Mouse (Mus musculus): ENCODE data around the gene Mtss1l.

Mtss1l gene

DNA sequence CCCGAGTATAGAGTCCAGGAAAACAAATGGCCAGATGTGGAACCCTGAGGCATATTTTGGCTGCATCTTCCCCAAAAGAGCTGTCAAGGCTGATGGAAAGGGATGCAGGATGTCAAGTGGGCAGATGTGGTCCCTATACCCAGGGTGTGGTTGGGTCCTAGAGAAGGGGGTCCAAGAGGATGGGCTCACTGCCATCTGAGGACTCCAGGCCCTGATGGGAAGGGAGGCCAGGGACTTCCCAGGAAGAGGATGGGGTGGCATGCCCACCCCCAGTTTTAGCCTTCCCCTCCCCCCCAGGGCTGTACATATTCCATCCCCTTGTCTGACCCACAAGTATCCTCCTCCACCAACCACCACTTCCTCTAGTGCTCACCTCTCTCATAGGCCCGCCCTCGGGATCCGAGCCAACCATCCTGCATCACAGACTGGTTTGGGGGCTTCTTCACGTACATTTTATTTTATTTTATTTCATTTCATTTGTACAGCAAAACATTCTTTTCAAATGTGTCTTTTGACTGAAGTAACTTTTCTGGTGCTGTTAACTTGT is 19.4 kb downstream of the Mtss1l start:
- DNase-seq (ENCODE audit: low spot score) = no peak

DNA sequence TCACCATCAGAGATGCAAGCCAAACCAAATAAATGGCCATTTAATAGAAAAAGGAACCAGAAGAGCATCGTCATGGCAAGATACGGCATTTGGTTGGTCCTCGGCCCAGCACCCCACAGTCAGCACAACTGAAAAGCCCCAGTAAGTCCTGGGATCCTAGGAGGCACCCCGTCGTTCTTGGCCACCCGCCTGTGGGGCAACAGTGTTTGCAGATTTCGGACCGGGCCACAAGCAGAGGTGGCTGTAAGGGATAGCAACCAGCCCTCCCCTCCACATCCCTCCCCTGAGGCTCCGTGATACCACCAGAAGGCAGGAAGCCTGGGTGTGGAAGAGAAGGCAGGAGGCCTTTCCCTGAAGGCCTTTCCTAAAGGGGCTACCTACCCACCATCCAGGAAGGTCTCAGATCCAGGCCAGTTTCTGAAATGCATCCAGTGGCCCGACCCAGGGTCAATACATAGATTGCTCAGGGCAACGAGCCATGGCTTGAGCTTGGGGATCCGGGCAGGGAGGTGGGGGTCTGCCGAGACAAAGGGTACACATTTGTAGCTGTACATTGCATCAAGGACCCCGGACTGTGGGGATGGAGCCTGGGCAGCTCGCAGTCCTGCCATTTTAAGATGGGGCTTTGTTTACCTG is 20.7 kb downstream of the Mtss1l start:
- DNase-seq (ENCODE audit: low spot score) = no peak

DNA sequence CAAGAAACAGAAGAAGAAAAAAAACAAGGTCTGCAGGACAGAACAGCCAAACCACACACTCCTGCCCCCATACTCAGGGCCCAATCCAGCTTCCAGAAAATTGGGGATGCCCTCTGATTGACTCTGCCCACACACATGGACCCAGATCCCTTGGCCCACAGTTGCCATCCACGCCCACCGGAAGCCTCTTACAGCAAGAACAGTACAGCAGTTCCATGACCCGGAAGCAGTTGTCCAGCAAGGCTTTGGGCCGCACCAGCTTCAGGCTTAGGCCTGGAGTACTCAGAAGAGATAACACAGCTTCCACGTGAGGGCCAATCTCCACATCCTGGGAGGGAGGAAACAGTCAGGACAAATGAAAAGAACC is 21.2 kb downstream of the Mtss1l start:
- DNase-seq (ENCODE audit: low spot score) = no peak

DNA sequence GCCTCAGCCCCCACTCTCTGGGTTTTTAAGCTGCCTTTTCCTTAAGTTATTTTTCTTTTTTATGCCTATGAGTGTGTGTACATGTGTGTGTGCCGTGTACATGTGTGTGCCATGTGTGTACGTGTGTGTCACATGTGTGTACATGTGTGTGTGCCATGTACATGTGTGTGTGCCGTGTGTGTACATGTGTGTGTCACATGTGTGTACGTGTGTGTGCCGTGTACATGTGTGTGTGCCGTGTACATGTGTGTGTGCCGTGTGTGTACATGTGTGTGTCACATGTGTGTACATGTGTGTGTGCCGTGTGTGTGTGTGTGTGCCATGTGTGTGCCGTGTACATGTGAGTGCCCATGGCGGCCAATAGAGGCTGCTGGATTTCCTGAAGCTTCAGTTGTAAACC is 23.9 kb downstream of the Mtss1l start:
- DNase-seq (ENCODE audit: low spot score) = no peak

DNA sequence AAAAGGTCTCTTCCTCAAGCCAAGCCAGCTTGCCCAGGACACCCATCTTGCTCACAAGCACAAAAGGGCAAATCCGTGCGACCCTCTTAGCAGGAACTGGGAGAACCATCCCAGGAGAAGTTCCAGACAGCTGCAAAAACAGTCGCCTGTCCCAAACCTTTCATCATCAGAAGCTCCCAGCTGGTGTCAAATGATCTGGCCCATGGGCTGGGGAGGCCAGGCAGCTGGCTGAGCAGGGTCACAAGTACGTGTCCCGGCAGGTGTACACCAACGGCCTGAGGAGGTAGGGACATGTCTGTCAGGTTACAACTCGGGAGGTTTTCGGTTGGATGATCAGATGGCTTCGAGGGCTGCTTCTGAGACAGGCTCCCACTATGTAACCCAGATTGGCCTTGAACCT is 25.4 kb downstream of the Mtss1l start:
- DNase-seq (ENCODE audit: low spot score) = no peak

DNA sequence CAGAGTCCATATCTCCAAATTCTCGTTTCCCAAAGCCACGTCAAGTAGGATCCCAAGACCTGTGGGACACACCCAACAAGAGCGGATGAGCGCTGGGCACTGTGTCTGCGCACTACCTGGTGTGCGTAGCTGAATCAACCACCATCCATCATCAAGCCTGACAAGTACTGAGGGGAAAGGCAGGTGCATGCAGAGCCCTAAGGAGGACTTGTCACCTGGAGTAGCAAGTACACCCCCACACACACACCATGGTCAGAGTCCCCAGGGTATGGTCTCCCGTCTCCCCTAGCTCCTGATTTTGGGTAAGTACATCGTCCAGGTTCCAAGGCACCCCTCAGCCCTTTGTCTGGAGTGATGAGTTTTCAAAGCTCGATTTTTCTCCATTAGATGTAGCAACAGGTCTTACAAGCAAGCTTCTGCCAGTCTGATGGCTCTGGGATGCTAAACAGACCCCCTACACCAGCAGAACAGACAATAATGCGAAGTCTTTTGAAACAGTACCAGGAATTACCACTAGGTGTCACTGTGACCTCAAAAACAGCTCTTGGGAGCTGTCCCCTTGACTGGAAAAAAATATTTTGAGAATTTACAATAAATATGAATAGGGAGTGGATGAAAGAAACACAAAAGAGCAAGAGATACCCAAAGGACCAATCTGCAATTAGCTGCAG is 28.4 kb downstream of the Mtss1l start:
- no peak for DNase-seq (ENCODE audit: low spot score)

DNA sequence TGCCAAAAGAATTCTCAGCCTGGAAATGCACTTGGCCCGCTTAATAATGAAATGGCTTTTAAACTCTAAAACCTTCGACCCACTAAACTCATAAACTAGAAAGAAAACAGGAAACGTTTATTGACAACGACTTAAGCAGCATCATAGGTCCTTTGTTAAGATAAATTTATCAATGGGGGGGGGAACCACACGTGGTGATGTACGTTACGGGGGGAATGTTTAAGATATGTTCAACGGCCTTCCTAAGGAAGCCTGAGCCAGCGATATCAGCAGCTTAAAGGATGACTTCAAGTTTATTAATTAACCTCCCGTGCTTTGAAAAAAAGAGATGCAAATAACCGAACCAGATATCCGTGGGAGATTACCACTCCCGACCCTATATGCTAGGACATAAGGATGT is 29.0 kb downstream of the Mtss1l start:
- no peak for DNase-seq (ENCODE audit: low spot score)

DNA sequence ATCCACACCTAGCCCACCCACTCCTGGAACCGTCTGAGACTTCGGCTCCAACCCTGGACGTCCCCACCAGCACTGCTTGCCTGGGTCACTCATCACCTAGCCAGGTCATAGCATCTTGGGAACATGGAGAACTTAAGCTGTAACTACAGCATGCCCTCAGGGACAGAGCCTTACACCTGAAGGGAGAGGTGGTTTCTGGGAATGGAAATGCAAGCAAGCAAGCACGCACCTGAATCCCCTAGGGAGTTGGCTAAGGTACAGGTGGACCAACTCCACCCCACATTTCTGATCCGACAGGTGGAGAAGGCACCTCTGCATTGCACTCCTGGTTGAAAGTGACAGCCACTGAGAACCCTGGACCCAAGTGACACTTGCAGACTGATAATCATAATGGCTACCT is 30.2 kb downstream of the Mtss1l start:
- DNase-seq (ENCODE audit: low spot score) = no peak

DNA sequence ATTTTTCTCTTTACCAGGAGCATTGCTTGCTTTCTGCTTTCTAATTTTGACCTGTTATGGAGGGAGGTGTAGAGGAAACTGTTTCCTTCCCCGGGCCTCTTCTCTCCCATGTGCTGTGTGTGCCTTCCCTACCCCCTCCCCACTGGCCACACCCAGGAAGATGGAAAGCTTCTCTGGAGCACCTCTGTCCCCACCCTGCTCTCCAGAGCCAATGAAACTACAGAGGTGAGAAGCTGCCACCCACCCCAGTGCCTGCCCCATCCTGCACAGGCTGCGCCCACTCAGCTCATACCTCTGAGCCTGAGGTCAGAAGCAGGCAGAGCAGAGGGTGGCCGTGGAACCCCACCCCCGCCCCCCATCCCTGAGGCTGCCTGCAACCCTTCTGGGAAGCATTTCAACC is 33.4 kb downstream of the Mtss1l start:
- DNase-seq (ENCODE audit: low spot score) = no peak

DNA sequence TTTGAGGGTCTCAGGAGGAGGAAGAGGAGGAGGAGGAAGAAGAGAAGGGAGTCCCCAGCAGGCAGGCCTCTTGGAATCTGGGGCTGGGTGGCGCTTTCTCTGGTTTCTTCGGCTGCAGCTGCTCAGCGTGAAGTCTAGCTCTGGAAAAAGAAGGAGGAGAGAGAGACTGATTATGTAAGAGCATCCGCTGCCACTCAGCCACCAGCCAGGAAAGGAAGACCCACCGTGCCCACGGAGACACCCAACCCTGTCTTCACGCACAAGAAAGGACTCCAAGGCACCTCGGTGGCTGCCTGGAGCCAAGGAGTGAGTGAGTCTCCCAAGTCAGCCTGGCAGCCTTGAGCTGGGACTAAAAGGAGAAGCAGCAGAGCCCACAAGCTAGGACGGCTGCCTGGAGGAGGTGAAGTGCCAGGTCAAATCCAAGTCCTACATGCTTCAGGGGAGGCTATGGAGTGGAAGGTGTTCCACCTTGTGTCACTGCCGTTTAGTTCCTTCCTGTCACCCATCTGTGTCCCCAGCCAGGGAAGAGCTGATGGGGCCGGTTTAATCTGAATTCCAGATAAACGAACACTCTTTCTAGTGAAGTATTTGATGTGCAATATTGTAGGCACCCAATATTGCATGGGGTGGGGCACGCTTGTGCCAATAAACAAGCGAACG is 34.4 kb downstream of the Mtss1l start:
- DNase-seq (ENCODE audit: low spot score) = no peak

DNA sequence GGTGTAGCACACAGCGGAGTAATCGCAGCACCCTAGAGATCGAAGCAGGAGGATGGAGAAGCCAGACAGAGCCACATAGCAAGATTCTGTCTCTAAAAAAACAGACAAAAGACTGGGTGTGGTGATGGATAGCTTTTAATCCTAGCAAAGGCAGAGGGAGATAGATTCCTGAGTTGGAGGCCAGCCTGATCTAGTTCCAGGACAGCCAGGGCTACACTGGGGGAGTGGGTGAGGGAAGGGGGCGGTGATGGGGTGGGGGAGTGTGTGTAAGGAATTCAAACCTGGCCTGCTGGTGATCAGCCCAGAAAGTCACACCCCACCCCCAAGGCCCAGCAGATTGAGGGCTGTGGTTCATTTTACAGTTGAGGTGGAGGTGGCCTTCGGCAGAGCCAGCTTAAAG is 34.9 kb downstream of the Mtss1l start:
- DNase-seq (ENCODE audit: low spot score) = no peak

DNA sequence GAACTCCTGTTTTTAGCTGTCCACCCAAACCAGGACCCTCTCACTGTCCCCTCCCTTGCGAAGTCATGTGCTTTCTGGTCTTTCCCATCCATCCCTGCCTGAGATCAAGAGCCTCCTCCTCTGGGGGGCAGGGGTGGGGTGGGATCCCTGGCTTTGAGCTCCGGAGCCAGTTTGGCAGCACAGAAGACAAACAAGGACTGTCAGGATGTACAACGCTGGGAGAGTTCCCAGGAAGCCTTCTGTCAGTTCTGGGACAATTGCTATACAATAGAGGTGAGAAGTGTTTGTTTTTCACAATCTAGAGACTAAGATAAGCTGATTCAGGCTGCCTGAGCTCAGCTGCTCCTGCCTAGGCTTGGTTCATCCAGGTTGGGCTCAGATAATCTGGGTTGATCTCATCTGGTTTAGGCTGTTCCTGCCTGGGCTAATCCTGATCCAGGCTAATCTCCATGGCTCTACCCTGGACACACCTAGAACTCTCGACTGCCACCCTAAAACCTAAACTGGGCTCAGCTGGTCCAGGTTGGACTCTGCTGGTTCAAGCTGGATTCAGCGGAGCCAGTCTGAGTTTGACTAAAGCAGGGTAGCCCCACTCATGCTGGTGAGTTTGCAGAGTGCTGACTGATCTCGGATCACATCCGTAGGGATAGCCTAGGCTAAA is 39.1 kb downstream of the Mtss1l start:
- no peak for DNase-seq (ENCODE audit: low spot score)

DNA sequence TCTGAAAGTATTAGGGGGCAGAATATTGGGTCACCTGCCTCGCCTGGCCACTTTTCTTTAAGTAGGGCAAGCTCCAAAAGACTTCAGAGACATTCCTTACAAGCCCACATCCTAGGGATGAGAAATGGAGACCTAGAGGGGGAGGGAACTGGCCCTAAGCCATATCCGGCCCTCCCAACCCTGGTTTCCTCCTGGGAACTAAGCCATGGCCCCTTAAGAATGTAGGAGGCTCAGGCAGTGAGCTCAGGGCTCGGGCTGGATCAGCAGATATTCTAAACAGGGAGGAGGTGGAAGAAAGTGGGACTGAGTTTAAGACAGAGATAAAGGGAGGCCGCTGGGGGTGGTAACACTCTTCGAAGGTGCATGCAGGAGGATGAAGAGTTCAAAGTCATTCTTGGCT is 39.9 kb downstream of the Mtss1l start:
- DNase-seq (ENCODE audit: low spot score) = no peak

DNA sequence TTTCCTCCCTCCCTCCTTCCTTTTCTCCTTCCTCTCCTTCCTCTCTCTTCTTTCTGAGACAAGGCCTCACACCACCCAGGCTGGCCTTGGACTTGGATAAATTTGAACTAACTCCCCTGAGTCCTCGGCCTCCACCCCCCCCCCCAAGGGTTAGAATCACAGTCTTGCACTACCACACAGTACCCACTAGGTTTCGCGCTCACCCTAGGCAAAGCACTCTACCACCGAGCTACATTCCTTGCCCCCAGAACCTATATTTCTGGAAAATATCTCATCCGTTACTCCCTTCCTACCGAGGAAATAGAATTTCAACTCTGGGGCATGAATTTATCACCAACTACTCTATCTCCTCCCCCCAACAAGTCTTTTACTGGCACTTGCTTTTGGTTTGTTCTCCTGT is 40.7 kb downstream of the Mtss1l start:
- no peak for DNase-seq (ENCODE audit: low spot score)

DNA sequence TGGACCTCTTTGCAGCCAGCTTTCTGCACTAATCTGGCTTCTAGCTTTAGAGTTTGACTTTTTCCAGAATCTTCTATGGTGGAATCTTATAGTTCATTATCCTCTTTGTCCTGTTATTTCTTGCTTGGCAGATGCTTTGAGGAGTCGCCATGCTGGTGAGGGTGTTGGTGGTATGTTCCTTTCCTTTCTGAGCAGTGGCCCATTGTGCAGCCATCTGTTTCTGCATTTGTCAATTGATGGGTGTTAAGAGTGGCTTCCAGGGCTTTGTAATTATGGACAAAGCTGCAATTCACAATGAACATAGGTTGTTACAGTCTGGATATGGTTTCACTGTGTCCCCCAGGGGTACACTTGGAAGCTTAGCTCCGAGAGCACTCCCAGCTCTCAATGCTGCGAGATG is 43.4 kb downstream of the Mtss1l start:
- DNase-seq (ENCODE audit: low spot score) = no peak

DNA sequence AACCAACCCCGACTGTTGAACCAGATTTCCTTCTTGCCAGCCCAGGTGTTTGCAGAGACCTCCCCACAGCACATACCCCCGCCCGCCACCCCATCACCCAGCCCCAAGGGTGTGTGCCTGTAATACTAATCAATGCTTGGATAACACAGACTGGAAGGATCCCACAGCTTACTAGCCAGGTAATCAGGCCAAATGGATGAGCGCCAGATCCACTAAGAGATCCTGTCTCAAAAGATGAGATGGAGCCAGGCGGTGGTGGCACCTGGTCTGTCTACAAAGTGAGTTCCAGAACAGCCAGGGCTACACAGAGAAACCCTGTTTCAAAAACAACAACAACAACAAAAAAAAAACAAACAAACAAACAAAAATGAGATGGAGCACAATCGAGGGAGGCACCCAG is 46.0 kb downstream of the Mtss1l start:
- DNase-seq (ENCODE audit: low spot score) = no peak

DNA sequence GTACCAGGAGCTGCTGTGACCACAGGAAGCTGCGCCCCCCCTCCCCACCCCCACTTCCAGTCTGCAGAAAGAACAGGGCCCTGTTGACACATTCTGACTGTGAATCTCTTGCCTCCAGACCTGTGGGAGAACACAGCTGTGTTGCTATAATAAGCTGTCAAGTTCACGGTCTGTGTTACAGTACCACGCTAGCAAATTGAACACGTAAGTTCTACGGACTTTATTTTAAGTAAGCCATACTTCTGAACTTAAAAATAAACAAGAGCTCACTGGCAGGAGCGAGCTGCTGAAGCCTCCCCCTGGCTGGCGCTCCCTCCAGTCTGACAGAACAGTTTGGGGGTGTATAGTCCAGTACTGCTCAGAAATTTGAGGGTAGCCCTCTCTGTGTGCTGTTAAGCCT is 51.2 kb downstream of the Mtss1l start:
- DNase-seq (ENCODE audit: low spot score) = no peak

DNA sequence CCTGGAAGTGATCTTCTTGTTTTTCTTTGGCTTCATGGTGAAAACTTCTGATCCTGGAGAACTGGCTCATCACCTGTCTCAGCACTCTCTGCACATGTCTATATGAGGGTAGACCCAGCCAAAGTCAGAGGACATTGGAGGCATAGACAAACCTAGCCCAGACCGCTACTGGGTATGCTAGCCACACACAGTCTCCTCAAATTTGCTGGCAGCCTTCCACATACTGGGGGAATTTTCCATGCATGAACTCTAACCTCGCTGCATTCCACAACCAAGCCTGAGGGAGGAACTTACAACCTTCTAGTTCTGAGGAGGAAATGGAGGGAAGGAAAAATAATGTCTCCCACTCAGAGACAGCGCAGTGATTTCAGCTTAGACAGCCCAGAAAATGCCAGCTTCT is 52.8 kb downstream of the Mtss1l start:
- no peak for DNase-seq (ENCODE audit: low spot score)

DNA sequence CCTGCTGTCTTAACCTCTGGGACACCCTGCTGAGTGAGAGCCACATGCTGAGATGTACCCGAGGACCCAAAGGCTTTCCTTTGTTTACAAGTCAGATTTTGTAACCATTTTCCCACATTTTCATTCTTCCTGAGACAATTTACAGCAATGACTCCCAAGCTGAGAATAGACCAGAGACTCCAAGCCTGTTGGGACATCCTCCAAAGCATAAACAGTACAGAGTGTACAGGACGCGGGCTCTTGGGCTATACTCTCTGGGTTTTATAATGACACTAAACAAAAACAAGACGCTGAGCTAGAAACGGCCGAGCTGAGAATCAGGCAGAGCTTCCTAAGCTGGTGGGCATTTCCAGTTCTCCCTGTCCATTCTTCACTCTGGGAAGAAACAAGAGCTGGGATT is 53.4 kb downstream of the Mtss1l start:
- no peak for DNase-seq (ENCODE audit: low spot score)

DNA sequence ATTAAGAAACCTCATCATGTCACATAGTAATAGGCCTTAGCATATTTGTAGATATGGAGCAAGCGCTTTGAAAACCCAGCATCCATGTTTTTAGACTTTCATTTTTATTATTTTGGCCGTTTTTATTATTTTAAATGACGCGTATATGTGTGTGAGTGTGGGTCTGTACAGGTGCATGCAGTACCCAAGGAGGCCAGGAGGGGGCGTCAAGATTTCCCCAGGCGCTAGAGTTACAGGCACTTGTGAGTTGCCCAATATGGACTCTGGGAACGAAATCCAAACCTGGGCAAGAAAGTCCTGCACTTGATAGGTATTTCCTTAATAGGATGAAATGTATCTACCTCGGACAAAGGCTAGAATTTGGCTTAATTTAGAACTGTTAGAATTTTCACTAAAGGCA is 54.0 kb downstream of the Mtss1l start:
- DNase-seq (ENCODE audit: low spot score) = no peak

DNA sequence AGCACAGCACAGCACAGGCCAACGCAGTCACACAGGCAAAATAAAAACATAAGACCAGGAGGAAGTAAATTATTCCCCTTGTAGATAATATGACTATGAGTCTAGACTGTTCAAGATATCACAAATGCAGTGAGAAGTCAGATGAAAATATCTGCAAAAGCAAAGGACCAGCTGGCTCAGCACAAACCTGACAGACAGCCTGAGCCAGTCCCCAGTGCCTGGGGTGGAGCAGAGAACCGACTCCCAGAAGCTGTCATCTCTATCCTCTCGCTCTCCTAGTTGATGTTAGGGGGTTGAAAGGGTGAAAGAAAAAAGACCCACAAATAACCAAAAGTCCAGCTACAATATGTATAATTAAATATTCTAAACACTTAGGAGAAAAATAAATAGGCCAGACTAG is 54.4 kb downstream of the Mtss1l start:
- DNase-seq (ENCODE audit: low spot score) = no peak

DNA sequence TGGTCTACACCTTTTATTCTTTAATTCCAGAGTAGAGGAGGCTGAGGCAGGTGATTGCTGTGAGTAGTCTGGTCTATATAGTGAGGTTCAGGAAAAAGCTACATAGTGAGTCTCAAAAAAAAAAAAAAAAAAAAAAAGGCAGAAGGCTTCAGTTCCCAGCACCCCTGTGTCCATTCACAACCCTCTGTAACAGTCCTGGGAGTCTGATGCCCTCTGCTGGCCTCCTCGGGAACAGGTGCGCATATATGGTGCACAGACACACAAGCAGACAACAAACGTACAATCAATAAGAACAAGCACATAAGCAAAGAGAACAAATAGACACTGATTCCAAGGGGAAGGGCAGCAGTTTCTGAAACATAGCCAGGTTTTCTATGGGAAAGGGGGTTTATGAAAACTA is 55.1 kb downstream of the Mtss1l start:
- DNase-seq (ENCODE audit: low spot score) = no peak

Measured in urinary bladder, postnatal 10 days (tissue).